Mouse (Mus musculus) cortical plate, adult 2 months (tissue): ENCODE data around the gene F13a1. TPM values are rescaled to one million over a fixed set of nuclear protein-coding genes. Genes with fewer than 3 reads are reported as not detected.

ENCODE experiments used
- H3K27ac ChIP-seq: fragments of 200-500 bp; 2 replicates; pipeline ENCODE4 v1.5.1; 2012; ENCODE audit warnings: low read length, control low read depth, inconsistent platforms; ENCODE audit not compliant: insufficient read depth
- H3K4me1 ChIP-seq: fragments of 200-500 bp; 2 replicates; pipeline ENCODE4 v1.6.1; 2011; ENCODE audit warnings: low read length; ENCODE audit not compliant: control insufficient read depth, insufficient read depth
- H3K4me3 ChIP-seq: fragments of 200-500 bp; 2 replicates; pipeline ENCODE4 v1.5.1; 2011; ENCODE audit warnings: mild to moderate bottlenecking, low read length, control low read depth; ENCODE audit not compliant: insufficient read depth
- CTCF ChIP-seq: fragments of 200-500 bp; IDR thresholded peaks from 2 replicates; pipeline ENCODE4 v1.5.1; 2011; ENCODE audit warnings: mild to moderate bottlenecking, control low read depth, low read length; ENCODE audit not compliant: insufficient read depth; ENCODE audit errors: extremely low read depth
- POLR2A ChIP-seq: fragments of 200-500 bp; IDR thresholded peaks from 2 replicates; pipeline ENCODE4 v1.6.1; 2011; ENCODE audit warnings: mild to moderate bottlenecking, low read length, control low read depth; ENCODE audit not compliant: insufficient read depth; ENCODE audit errors: extremely low read depth
- polyA plus RNA-seq: library from polyadenylated mRNA; depleted of rRNA; stranded (reverse); fragments of >200 nt; gene quantifications from 2 replicates; pipeline ENCODE4 v1.2.3, GENCODE M21; 2012

The F13a1 gene
- polyA plus RNA-seq, 1 experiment = 1.1 TPM

DNA sequence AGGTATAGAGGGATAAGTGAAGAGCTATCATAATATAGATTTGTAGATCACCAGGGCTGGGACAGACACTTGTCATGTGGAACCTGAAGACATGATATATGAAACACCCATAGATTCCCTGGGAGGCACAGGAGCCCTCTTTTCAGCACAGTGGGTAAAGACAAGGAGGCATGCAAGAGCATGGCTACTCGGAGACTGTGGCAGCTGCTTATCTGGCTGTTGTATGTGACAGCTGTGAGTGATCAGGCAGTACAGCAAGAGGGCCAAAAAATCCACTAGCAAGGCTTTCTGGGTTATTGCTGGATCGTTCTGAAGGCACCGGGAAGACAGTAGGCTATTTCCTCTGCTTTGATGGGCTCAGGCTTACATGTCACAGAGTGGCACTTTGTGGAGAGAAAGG lies 149.0 kb downstream of the F13a1 start:
- no peak overlapping the region for H3K4me3 ChIP-seq
- no peak for TF ChIP-seq CTCF
- TF ChIP-seq POLR2A = no peak
- H3K27ac ChIP-seq = no peak overlapping the region
- H3K4me1 ChIP-seq = no peaks in the 10 kb centered on the region

DNA sequence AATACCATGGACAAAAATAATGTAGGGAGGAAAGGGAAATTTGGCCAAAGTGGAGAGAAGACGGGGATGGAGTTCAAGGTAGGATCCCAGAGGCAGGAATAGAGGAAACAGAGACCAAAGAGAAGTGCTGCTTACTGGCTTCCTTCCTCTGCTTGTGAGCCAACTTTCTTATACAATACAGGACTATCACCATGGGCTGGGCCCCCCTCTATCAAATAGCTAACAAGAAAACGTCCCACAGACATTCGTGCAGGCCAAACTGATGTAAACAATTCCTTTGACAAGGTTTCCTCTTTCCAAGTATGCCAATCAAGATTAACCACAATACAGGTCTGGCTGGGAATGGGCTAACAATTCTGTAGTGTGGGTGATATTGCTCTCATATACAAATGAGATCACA lies 154.0 kb downstream of the F13a1 start:
- Histone ChIP-seq H3K4me1 (peaks cover 9% of the 10 kb centered on the region), H3K27ac (no peak overlapping the region), H3K4me3 (no peak overlapping the region)
- TF ChIP-seq POLR2A (no peak), CTCF (no peak)

DNA sequence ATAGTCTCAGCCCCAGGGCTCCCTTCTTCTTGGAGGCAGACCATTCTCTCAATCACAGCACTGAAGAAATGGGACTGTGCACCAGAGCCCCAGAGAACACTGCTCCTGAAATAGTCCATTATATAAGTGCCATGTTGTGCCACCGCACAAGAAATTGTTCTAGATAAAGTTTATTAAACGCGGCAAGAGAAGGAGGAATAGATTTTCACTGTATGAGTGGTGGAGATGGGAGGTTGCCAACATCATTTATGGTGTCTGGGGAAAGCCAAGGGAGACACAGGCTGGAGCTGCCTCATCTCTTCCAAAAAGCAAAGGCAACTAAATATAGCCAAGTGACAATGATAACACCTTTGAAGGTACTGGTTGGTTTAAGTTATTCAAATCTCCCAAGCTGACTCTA lies 156.3 kb downstream of the F13a1 start:
- no peak overlapping the region for H3K4me3 ChIP-seq
- no peak for TF ChIP-seq POLR2A
- TF ChIP-seq CTCF = no peak
- peaks cover 11% of the 10 kb centered on the region for H3K4me1 ChIP-seq
- H3K27ac ChIP-seq = peak overlapping the region; percentile 32

DNA sequence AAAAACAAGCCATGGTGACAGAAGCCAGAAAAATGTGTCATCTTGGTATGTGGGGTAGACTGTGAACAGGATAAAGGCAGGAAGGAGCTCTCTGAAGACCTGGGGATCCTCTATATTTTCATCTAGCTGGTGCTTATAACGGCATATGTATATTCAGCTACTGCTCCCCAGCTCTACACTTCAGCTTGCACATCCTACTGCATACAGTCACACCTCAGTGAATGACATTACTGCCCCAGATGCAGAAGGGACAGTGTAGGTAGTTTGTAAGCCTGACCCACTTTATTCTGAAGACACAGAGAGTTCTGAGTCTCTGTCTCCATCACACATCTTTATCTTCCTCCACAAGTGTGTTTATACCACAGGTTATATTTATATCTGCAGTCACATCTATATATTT lies 157.8 kb downstream of the F13a1 start:
- Histone ChIP-seq H3K4me1 (peaks cover 11% of the 10 kb centered on the region), H3K27ac (peak overlapping the region; percentile 39; the same call in 1 of the 2 replicates), H3K4me3 (no peak overlapping the region)
- TF ChIP-seq CTCF (no peak), POLR2A (no peak)

- Histone ChIP-seq H3K27ac (no peak overlapping the region), H3K4me3 (no peak overlapping the region), H3K4me1 (peaks cover 2% of the 10 kb centered on the region)
- TF ChIP-seq CTCF (no peak), POLR2A (no peak)
Measured at GRCm38 (mm10) chr13:36885973-36886372, 164.1 kb downstream of the F13a1 start.

DNA sequence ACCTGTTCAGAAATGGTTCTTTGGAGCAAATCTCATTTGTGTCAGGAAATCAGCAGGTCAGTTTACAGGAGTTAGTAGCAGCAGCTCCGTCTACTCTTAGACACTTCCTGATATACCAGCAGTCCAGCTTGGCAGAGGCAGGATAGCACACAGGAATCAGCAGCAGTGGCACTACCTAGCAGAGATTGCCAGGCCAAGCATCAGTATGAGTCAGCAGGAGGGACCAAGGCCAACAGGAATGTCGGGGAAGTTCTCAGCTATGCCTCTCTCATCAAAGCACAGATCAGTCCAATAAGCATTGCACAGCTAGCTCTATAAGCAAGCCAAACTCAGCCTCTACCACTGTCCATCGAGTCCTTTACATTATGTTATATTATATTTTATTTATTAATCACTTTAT lies 210.9 kb downstream of the F13a1 start:
- Histone ChIP-seq H3K27ac (no peak overlapping the region), H3K4me3 (no peak overlapping the region), H3K4me1 (no peaks in the 10 kb centered on the region)
- no peak for TF ChIP-seq POLR2A
- TF ChIP-seq CTCF = no peak
